Mouse (Mus musculus) myocyte (in vitro differentiated cells): ENCODE results near the gene Mipep.

ENCODE experiments used
- MYOD1 ChIP-seq, 3 experiments: IDR thresholded peaks; one replicate each; pipeline ENCODE4 v1.6.1; 2011; ENCODE audit warnings: control low read depth in 2 of 3, low read depth in 2 of 3, mild to moderate bottlenecking in 2 of 3, moderate library complexity in 1 of 3; ENCODE audit not compliant: insufficient read length in 2 of 3, control insufficient read depth in 1 of 3
- POLR2A ChIP-seq: IDR thresholded peaks from one replicate; pipeline ENCODE4 v1.6.1; 2011; ENCODE audit warnings: low read depth, mild to moderate bottlenecking, control low read depth, moderate library complexity; ENCODE audit not compliant: insufficient read length
- SRF ChIP-seq: IDR thresholded peaks from one replicate; pipeline ENCODE4 v1.6.1; 2011; ENCODE audit warnings: low read depth; ENCODE audit not compliant: control insufficient read depth, insufficient read length
- TCF12 ChIP-seq: IDR thresholded peaks from one replicate; pipeline ENCODE4 v1.6.1; 2011; ENCODE audit warnings: mild to moderate bottlenecking, control low read depth; ENCODE audit not compliant: poor library complexity, insufficient read depth, severe bottlenecking
- USF1 ChIP-seq: IDR thresholded peaks from one replicate; pipeline ENCODE4 v1.6.1; 2011; ENCODE audit warnings: low read depth, mild to moderate bottlenecking, control low read depth, moderate library complexity

DNA sequence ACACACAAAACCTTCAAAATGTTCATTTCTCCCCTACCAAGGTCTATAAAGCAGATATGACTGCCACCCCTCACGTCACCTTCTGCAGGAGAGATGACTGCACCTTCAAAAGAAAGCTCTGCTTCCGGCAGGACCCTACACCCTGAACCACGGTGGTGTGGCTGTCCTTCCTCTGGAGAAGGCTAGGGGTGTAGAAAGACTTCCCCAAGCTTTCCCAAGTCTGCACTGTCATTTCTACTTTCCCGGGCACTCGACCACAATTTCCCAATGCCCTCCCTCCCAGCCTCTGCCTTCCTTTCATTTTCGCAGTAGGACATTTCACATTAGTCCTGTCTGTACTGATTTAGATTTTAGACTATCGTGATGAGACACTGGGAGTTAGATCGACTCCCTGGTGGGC, 1.2 kb upstream of the Mipep start:
- TF ChIP-seq POLR2A (no peak), TCF12 (no peak), USF1 (no peak), SRF (no peak), MYOD1 (IDR thresholded peaks at IDR 0.05; ENCODE audit: control insufficient read depth in 1 of 3, insufficient read length in 2 of 3, low read depth in 2 of 3) (no peak)
